Mouse (Mus musculus): ENCODE data around the gene Fam189b. TPM values are rescaled to one million over a fixed set of nuclear protein-coding genes. Genes with fewer than 3 reads are reported as not detected.

Gene Fam189b
- polyA plus RNA-seq, 1 experiment from 2014 or later, result 18.5 TPM

- ATAC-seq (ENCODE audit: low FRiP score) (no peak), DNase-seq (ENCODE audit: low spot score) (no peak)
- Histone ChIP-seq H3K4me3 (ENCODE audit: low read depth, low read length) (no peak overlapping the region), H3K9me3 (ENCODE audit: control insufficient read depth, low read length) (no peaks in the 10 kb centered on the region), H3K36me3 (ENCODE audit: control insufficient read depth, insufficient read depth, low read length) (peaks cover 17% of the 10 kb centered on the region; the same call in 1 of the 2 replicates), H3K9ac (ENCODE audit: low read depth, low read length) (no peak overlapping the region), H3K4me1 (replicated peaks; ENCODE audit: control insufficient read depth, insufficient read depth, low read length) (peaks cover 2% of the 10 kb centered on the region; the same call in 1 of the 2 replicates), H3K27me3 (ENCODE audit: control insufficient read depth, insufficient read depth, low read length) (no peaks in the 10 kb centered on the region), H3K27ac (ENCODE audit: low read depth, low read length) (no peak overlapping the region), H3K4me2 (replicated peaks; ENCODE audit: low read depth, low read length) (no peak overlapping the region)
- 92% methylated on average over 7 of the region's 7 CpGs for WGBS
These were observed 23.1 kb downstream of the Fam189b start for GRCm38 (mm10) chr3:89206079-89206478.

- no peak for DNase-seq (ENCODE audit: low spot score)
- Histone ChIP-seq H3K4me2 (replicated peaks; ENCODE audit: low read depth, low read length) (no peak overlapping the region), H3K9me3 (ENCODE audit: control insufficient read depth, low read length) (no peaks in the 10 kb centered on the region), H3K36me3 (ENCODE audit: control insufficient read depth, insufficient read depth, low read length) (peaks cover 17% of the 10 kb centered on the region; the same call in 1 of the 2 replicates), H3K9ac (ENCODE audit: low read depth, low read length) (no peak overlapping the region), H3K27ac (ENCODE audit: low read depth, low read length) (no peak overlapping the region), H3K27me3 (ENCODE audit: control insufficient read depth, insufficient read depth, low read length) (no peaks in the 10 kb centered on the region), H3K4me3 (ENCODE audit: low read depth, low read length) (no peak overlapping the region), H3K4me1 (replicated peaks; ENCODE audit: control insufficient read depth, insufficient read depth, low read length) (peaks cover 2% of the 10 kb centered on the region; the same call in 1 of the 2 replicates)
- ATAC-seq (ENCODE audit: low FRiP score), result no peak
- 85% methylated on average over 2 of the region's 2 CpGs for WGBS
These were observed 23.8 kb downstream of the Fam189b start for GRCm38 (mm10) chr3:89206695-89207094.

DNA sequence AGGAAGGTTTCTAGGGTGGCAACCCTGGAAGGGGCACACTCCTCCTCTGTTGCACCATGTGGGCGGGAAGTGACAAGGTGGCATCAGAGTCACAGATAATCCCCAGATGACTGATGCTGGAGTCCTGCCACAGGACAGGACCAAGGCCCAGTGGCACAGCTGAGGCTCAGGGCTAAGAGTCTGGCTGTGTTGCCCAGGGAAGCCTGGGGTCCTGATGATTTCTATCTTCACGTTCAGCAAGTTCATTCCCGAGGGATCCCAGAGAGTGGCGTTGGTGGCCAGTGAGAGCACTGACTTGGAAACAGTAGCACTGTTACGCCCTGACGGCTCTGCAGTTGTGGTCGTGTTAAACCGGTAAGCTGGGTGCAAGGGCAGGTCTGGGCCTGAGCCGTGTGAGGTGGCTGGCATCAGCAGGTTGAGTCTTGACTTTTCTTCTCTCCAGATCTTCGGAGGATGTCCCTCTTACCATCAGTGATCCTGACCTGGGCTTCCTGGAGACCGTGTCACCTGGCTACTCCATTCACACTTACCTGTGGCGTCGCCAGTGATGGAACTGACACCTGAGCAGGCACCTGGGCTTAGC lies 25.2 kb downstream of the Fam189b start:
- no peak for ATAC-seq (ENCODE audit: low FRiP score)
- Histone ChIP-seq H3K4me1 (replicated peaks; ENCODE audit: control insufficient read depth, insufficient read depth, low read length) (peaks cover 2% of the 10 kb centered on the region; the same call in 1 of the 2 replicates), H3K4me2 (replicated peaks; ENCODE audit: low read depth, low read length) (no peak overlapping the region), H3K36me3 (ENCODE audit: control insufficient read depth, insufficient read depth, low read length) (peaks cover 17% of the 10 kb centered on the region; the same call in 1 of the 2 replicates), H3K27me3 (ENCODE audit: control insufficient read depth, insufficient read depth, low read length) (no peaks in the 10 kb centered on the region), H3K27ac (ENCODE audit: low read depth, low read length) (no peak overlapping the region), H3K4me3 (ENCODE audit: low read depth, low read length) (no peak overlapping the region), H3K9me3 (ENCODE audit: control insufficient read depth, low read length) (no peaks in the 10 kb centered on the region), H3K9ac (ENCODE audit: low read depth, low read length) (no peak overlapping the region)
- DNase-seq (ENCODE audit: low spot score), result no peak
- 92% methylated on average over 13 of the region's 13 CpGs for WGBS

DNA sequence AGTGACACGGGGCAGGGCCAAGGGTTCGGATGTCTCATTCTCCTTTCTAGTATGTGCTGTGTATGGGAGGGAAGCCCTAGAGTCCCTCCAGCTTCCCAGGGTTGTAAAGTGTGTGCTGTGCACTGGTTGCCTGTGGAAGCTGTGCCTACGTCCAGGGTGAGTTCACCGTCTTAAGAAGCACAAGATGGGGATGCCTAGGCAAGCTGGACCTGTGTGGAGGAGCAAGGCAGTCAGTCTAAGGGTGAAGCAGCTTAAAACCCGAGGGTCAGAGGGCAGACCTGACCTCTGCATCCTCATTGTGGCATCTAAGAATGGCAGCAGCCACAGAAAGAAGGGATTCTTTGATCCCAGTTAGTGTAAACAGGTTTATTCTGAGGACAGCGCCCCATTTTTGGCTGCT lies 25.8 kb downstream of the Fam189b start:
- H3K36me3 ChIP-seq (ENCODE audit: control insufficient read depth, insufficient read depth, low read length), result peaks cover 17% of the 10 kb centered on the region; the same call in 1 of the 2 replicates
- 93% methylated on average over 6 of the region's 6 CpGs for WGBS

DNA sequence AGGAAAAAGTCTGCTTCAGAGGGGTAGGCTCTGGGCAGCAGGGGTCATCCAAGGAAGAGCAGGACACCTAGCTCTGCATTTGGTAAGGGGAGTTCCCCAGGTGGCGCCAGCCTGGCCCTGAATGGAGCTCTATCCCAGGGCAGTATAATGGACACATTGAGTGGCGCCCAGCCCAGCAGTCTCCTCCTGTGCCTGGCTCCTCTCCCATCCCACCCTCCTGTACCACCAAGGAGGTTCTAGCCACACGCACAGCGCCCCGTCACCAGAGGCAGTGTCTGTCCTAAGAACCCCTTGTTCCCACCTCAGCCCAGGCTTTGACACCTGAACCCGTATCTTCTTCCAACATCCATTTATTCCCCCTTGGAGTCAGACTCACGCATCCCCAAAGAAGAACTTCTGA lies 26.8 kb downstream of the Fam189b start:
- Histone ChIP-seq H3K9me3 (ENCODE audit: control insufficient read depth, low read length) (no peaks in the 10 kb centered on the region), H3K4me2 (replicated peaks; ENCODE audit: low read depth, low read length) (no peak overlapping the region), H3K4me3 (ENCODE audit: low read depth, low read length) (no peak overlapping the region), H3K36me3 (ENCODE audit: control insufficient read depth, insufficient read depth, low read length) (peaks cover 17% of the 10 kb centered on the region; the same call in 1 of the 2 replicates), H3K27me3 (ENCODE audit: control insufficient read depth, insufficient read depth, low read length) (no peaks in the 10 kb centered on the region), H3K4me1 (replicated peaks; ENCODE audit: control insufficient read depth, insufficient read depth, low read length) (no peaks in the 10 kb centered on the region; the same call in 1 of the 2 replicates), H3K9ac (ENCODE audit: low read depth, low read length) (no peak overlapping the region), H3K27ac (ENCODE audit: low read depth, low read length) (no peak overlapping the region)
- WGBS, result 95% methylated on average over 7 of the region's 7 CpGs
- ATAC-seq (ENCODE audit: low FRiP score) (no peak), DNase-seq (ENCODE audit: low spot score) (no peak)

More for the DNA sequence above, 25.8 kb downstream of the Fam189b start:
- no peak overlapping the region for H3K27ac ChIP-seq (ENCODE audit: low read depth, low read length)
- ATAC-seq (ENCODE audit: low FRiP score), result no peak
- H3K4me2 ChIP-seq (replicated peaks; ENCODE audit: low read depth, low read length), result no peak overlapping the region
- no peak overlapping the region for H3K4me3 ChIP-seq (ENCODE audit: low read depth, low read length)
- no peaks in the 10 kb centered on the region for H3K4me1 ChIP-seq (replicated peaks; ENCODE audit: control insufficient read depth, insufficient read depth, low read length)
- H3K9ac ChIP-seq (ENCODE audit: low read depth, low read length), result no peak overlapping the region
- no peaks in the 10 kb centered on the region for H3K9me3 ChIP-seq (ENCODE audit: control insufficient read depth, low read length)
- no peak for DNase-seq (ENCODE audit: low spot score)
- H3K27me3 ChIP-seq (ENCODE audit: control insufficient read depth, insufficient read depth, low read length), result no peaks in the 10 kb centered on the region

DNA sequence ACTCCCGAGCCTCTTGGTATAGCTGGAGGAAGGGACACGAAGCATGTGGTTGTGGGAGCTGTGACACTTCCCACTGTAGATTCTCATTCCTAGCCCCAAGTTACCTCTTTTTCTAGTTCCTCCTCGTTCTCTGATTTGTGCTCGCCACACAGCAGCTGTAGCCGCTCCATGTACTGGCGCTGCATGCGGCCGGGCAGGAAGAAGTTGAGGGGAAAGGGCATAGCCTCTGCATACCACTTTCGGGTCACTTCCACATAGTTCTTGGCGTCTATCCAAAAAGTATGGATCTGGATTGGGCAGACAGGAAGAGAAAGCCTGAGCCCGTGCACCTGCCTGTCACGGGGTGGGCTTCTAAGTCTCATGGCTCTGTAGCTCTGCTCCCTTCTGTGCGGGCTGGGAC lies 27.2 kb downstream of the Fam189b start:
- Histone ChIP-seq H3K4me3 (ENCODE audit: low read depth, low read length) (no peak overlapping the region), H3K4me2 (replicated peaks; ENCODE audit: low read depth, low read length) (no peak overlapping the region), H3K9ac (ENCODE audit: low read depth, low read length) (no peak overlapping the region), H3K27me3 (ENCODE audit: control insufficient read depth, insufficient read depth, low read length) (no peaks in the 10 kb centered on the region), H3K36me3 (ENCODE audit: control insufficient read depth, insufficient read depth, low read length) (peaks cover 17% of the 10 kb centered on the region; the same call in 1 of the 2 replicates), H3K4me1 (replicated peaks; ENCODE audit: control insufficient read depth, insufficient read depth, low read length) (no peaks in the 10 kb centered on the region; the same call in 1 of the 2 replicates), H3K27ac (ENCODE audit: low read depth, low read length) (no peak overlapping the region), H3K9me3 (ENCODE audit: control insufficient read depth, low read length) (no peaks in the 10 kb centered on the region)
- DNase-seq (ENCODE audit: low spot score) (no peak), ATAC-seq (ENCODE audit: low FRiP score) (no peak)
- 88% methylated on average over 13 of the region's 13 CpGs for WGBS

DNA sequence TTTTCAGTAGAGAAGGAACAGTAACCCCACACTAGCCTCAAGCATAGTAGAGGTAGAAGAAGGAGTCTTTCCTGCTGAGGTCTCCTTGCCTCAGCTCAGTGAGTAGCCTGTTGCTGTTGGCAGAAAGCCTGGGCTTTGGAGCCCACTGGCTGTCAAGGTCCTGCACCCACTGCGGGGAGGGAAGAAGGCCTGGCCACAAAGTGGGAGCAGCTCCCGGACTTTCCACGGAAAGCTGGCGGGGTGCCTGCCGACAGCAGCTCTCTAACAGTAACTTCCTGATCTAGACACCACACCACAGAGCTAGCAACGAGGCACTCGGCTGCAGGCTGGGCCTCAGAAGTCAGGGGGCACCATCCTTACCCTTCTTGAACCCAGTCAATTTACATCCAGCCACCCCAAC lies 27.8 kb downstream of the Fam189b start:
- Histone ChIP-seq H3K9me3 (ENCODE audit: control insufficient read depth, low read length) (no peaks in the 10 kb centered on the region), H3K36me3 (ENCODE audit: control insufficient read depth, insufficient read depth, low read length) (peaks cover 17% of the 10 kb centered on the region; the same call in 1 of the 2 replicates), H3K27ac (ENCODE audit: low read depth, low read length) (no peak overlapping the region), H3K4me2 (replicated peaks; ENCODE audit: low read depth, low read length) (no peak overlapping the region), H3K27me3 (ENCODE audit: control insufficient read depth, insufficient read depth, low read length) (no peaks in the 10 kb centered on the region), H3K4me1 (replicated peaks; ENCODE audit: control insufficient read depth, insufficient read depth, low read length) (no peaks in the 10 kb centered on the region; the same call in 1 of the 2 replicates), H3K9ac (ENCODE audit: low read depth, low read length) (no peak overlapping the region), H3K4me3 (ENCODE audit: low read depth, low read length) (no peak overlapping the region)
- ATAC-seq (ENCODE audit: low FRiP score) (no peak), DNase-seq (ENCODE audit: low spot score) (no peak)
- 89% methylated on average over 7 of the region's 7 CpGs for WGBS

DNA sequence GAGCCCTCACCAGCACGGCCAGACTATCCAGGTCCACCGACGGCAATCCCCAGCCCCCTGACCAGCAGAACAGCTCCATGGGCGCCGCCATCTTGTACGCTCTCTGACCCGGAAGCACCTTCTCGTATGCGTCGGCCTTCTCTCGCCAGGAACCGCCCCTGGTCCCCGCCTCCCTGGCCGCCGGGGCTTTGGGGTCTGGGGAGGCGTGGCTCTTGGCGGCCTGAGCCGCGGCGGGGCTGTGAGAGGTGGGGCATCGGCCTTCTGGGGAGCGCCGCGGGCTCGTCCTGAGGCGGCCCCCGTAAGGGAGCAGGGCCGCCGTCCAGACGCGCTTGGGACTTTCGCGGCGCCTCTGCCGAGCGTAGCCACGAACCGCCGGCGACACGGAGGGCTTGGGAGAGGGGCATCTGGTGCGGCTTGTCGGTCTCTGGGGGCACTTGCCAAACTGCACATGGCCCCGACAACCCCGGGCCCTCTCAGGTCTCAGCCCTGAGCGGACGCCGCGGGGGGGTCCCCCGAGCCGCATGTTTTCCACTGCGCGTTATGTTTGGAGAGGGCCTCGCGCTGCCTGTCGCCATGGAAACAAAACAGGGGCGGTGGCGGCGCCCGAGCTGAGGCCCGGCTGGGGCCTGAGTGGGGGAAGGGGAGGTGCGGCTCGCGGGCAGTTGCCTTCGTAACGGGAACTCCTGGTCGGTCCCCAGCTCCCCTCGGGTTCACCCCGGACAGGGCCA lies 31.0 kb downstream of the Fam189b start:
- H3K9me3 ChIP-seq (ENCODE audit: control insufficient read depth, low read length), result no peaks in the 10 kb centered on the region
- no peaks in the 10 kb centered on the region; the same call in 1 of the 2 replicates for H3K4me1 ChIP-seq (replicated peaks; ENCODE audit: control insufficient read depth, insufficient read depth, low read length)
- peaks cover 3% of the 10 kb centered on the region; the same call in 1 of the 2 replicates for H3K36me3 ChIP-seq (ENCODE audit: control insufficient read depth, insufficient read depth, low read length)
- H3K27me3 ChIP-seq (ENCODE audit: control insufficient read depth, insufficient read depth, low read length), result no peaks in the 10 kb centered on the region
- ATAC-seq (ENCODE audit: low FRiP score) (peak; percentile 89), DNase-seq (ENCODE audit: low spot score) (peak; percentile 98)
- peak overlapping the region; percentile 64 for H3K9ac ChIP-seq (ENCODE audit: low read depth, low read length)
- peak overlapping the region; percentile 66 for H3K4me2 ChIP-seq (replicated peaks; ENCODE audit: low read depth, low read length)
- WGBS, result under 1% methylated on average over 64 of the region's 69 CpGs
- peak overlapping the region; percentile 63 for H3K4me3 ChIP-seq (ENCODE audit: low read depth, low read length)
- H3K27ac ChIP-seq (ENCODE audit: low read depth, low read length), result peak overlapping the region; percentile 98

Measured in hindbrain, embryonic 11.5 days (tissue).